Mouse (Mus musculus): ENCODE results near the gene Zfp784. TPM values are rescaled to one million over a fixed set of nuclear protein-coding genes. Genes with fewer than 3 reads are reported as not detected.
"Not testable (repeated sequence)": the region's sequence is repeated elsewhere in the genome, so short reads cannot be mapped to it uniquely, and the experiment has no call there.

The Zfp784 gene
- polyA plus RNA-seq, 1 experiment = 5.2 TPM

DNA sequence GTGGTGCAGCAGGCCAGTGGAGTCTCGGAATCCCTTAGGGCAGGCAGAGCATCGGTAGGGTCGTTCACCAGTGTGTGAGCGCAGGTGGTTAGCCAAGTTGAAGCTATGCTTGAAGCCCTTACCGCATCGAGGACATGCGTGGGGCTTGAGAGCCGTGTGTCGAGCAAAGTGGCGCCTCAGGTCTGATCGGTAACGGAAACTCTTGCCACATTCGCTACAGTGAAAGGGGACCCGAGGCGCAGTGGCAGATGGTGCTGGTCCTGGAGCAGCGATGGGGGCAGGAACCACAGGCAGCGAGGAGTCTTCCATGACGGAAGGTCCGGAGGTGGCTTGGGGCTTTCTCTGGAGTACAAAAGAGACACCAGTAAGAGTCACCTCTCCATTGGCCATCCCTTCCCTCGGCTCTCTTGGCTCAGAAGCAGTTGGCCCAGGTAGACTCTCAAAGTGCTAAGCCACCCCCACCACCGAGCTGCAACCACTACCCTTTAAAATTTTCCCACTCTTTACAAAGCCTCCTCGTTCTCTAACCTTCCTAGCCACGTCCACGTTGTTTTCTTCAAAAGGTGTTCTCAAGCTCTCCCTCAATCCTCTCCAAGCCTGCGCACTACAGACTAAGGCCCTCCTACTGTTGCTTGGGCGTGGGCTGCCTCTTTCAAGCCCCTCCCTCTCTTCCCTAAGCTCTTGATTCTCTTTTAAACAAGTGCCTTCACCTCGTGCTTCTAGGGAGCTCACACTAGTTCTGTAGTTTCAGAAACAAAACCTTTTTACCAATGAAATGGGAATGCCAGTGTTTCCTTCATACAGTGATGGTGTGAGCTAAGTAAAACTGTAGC lies 25.3 kb downstream of the Zfp784 start:
- Histone ChIP-seq H3K36me3 (ENCODE audit: control insufficient read depth, insufficient read depth, low read length) (peaks cover 47% of the 10 kb centered on the region), H3K4me3 (ENCODE audit: control insufficient read depth, insufficient read depth, low read length) (no peak overlapping the region), H3K4me1 (replicated peaks; ENCODE audit: control insufficient read depth, insufficient read depth, low read length) (no peaks in the 10 kb centered on the region), H3K27me3 (ENCODE audit: control insufficient read depth, insufficient read depth, low read length) (no peaks in the 10 kb centered on the region; the same call in 1 of the 2 replicates), H3K27ac (ENCODE audit: control insufficient read depth, insufficient read depth, low read length) (no peak overlapping the region)
- TF ChIP-seq CTCF (IDR thresholded peaks at IDR 0.05; ENCODE audit: borderline replicate concordance, control insufficient read depth, extremely low read depth, insufficient read depth, low read length, poor library complexity) = no peak
- TF ChIP-seq POLR2A (IDR thresholded peaks at IDR 0.05; ENCODE audit: control insufficient read depth, extremely low read depth, insufficient read depth, low read length, poor library complexity) = no peak
- WGBS = 86% methylated on average over 27 of the region's 27 CpGs
- DNase-seq = no peak

DNA sequence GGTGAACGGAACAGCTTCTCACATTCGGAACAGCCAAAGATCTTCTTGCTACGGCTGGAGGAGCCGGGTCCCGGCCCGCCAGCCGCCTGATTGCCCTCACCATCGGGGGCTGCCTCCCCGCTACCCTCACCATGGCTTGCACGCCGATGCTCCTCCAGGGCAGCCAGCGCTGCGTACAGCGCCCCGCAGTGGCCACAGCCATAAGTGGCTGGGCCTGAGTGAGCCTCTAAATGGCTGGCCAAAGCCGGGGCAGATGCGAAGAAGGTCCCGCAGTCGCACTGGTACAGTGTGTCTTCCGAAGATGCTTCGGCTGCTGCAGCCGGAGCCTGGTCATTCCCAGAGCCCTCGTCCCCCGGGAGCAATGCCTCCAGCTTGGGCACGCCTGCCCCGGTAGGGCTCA lies 30.0 kb downstream of the Zfp784 start:
- WGBS = 97% methylated on average over 26 of the region's 26 CpGs
- Histone ChIP-seq H3K4me1 (replicated peaks; ENCODE audit: control insufficient read depth, insufficient read depth, low read length) (no peaks in the 10 kb centered on the region), H3K27ac (ENCODE audit: control insufficient read depth, insufficient read depth, low read length) (no peak overlapping the region), H3K4me3 (ENCODE audit: control insufficient read depth, insufficient read depth, low read length) (no peak overlapping the region), H3K36me3 (ENCODE audit: control insufficient read depth, insufficient read depth, low read length) (peaks cover 56% of the 10 kb centered on the region), H3K27me3 (ENCODE audit: control insufficient read depth, insufficient read depth, low read length) (no peaks in the 10 kb centered on the region; the same call in 1 of the 2 replicates)
- TF ChIP-seq CTCF (IDR thresholded peaks at IDR 0.05; ENCODE audit: borderline replicate concordance, control insufficient read depth, extremely low read depth, insufficient read depth, low read length, poor library complexity) (no peak), POLR2A (IDR thresholded peaks at IDR 0.05; ENCODE audit: control insufficient read depth, extremely low read depth, insufficient read depth, low read length, poor library complexity) (no peak)
- DNase-seq = no peak

DNA sequence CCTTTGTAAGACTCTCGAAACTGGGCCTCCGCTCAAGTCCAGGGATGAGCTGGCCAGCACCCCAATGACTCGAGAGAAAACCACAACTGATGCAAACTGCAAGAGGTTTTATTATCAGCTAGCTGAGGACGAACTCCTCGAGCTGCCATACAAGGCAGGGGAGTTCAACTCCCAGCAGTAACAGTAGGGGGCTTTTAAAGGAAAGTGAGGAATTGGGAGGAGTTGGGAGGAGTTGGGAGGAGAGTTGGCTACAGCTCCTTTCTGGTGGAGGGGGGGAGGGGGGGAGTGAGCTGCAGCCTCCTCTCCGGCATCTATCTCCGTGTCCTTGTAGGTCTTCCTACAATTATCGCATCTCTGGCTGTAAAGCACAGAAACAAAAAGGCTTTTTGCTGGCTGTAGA lies 35.4 kb downstream of the Zfp784 start:
- H3K27ac ChIP-seq (ENCODE audit: control insufficient read depth, insufficient read depth, low read length); DNase-seq; H3K4me3 ChIP-seq (ENCODE audit: control insufficient read depth, insufficient read depth, low read length); H3K36me3 ChIP-seq (ENCODE audit: control insufficient read depth, insufficient read depth, low read length); H3K4me1 ChIP-seq (replicated peaks; ENCODE audit: control insufficient read depth, insufficient read depth, low read length); H3K27me3 ChIP-seq (ENCODE audit: control insufficient read depth, insufficient read depth, low read length): not testable (repeated sequence)
- WGBS = 92% methylated on average over 8 of the region's 8 CpGs

DNA sequence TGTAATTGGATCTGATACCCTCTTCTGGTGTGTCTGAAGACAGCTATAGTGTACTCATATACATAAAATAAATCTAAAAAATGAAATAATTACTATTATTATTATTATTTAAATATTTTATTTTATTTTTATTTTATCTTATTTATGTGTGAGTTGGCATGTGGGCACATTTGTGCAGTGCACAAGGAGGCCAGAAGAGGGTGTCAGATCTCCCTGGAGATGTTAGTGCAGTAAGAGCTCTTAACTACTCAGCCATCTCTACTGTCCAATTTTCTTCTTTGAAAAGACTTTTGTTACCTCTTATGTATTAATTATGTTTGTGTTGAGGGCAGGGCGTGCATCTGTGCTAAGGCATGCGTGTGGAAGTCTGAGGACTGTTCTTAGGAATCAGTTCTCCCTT lies 38.4 kb downstream of the Zfp784 start:
- 71% methylated on average over 2 of the region's 2 CpGs for WGBS
- TF ChIP-seq POLR2A (IDR thresholded peaks at IDR 0.05; ENCODE audit: control insufficient read depth, extremely low read depth, insufficient read depth, low read length, poor library complexity) (no peak), CTCF (IDR thresholded peaks at IDR 0.05; ENCODE audit: borderline replicate concordance, control insufficient read depth, extremely low read depth, insufficient read depth, low read length, poor library complexity) (no peak)

DNA sequence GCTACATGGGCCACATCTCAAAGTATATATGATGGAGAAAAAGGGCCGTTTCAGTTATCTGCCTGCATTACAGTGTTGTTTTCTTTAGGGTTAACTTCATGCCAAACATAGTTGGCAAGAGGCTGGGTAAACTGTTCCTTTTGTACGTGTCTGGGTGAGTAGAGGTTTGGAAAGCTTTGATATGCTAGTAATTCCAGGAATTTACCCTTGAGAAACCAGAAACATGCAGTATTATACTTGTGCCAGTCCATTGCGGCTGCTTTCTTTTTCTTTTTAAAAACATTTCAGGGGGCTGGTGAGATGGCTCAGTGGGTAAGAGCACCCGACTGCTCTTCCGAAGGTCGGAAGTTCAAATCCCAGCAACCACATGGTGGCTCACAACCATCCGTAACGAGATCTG lies 41.3 kb downstream of the Zfp784 start:
- TF ChIP-seq CTCF (IDR thresholded peaks at IDR 0.05; ENCODE audit: borderline replicate concordance, control insufficient read depth, extremely low read depth, insufficient read depth, low read length, poor library complexity) = no peak
- no peak for TF ChIP-seq POLR2A (IDR thresholded peaks at IDR 0.05; ENCODE audit: control insufficient read depth, extremely low read depth, insufficient read depth, low read length, poor library complexity)
- Histone ChIP-seq H3K4me1 (replicated peaks; ENCODE audit: control insufficient read depth, insufficient read depth, low read length) (peaks cover 18% of the 10 kb centered on the region), H3K27me3 (ENCODE audit: control insufficient read depth, insufficient read depth, low read length) (no peaks in the 10 kb centered on the region), H3K36me3 (ENCODE audit: control insufficient read depth, insufficient read depth, low read length) (no peaks in the 10 kb centered on the region), H3K27ac (ENCODE audit: control insufficient read depth, insufficient read depth, low read length) (no peak overlapping the region), H3K4me3 (ENCODE audit: control insufficient read depth, insufficient read depth, low read length) (no peak overlapping the region)
- 85% methylated on average over 8 of the region's 8 CpGs for WGBS
- no peak for DNase-seq

More for the DNA sequence above, 38.4 kb downstream of the Zfp784 start:
- H3K36me3 ChIP-seq (ENCODE audit: control insufficient read depth, insufficient read depth, low read length) = no peaks in the 10 kb centered on the region
- no peaks in the 10 kb centered on the region for H3K27me3 ChIP-seq (ENCODE audit: control insufficient read depth, insufficient read depth, low read length)
- DNase-seq = peak; percentile 48
- no peak overlapping the region for H3K27ac ChIP-seq (ENCODE audit: control insufficient read depth, insufficient read depth, low read length)
- no peak overlapping the region for H3K4me3 ChIP-seq (ENCODE audit: control insufficient read depth, insufficient read depth, low read length)
- H3K4me1 ChIP-seq (replicated peaks; ENCODE audit: control insufficient read depth, insufficient read depth, low read length) = peaks cover 14% of the 10 kb centered on the region

DNA sequence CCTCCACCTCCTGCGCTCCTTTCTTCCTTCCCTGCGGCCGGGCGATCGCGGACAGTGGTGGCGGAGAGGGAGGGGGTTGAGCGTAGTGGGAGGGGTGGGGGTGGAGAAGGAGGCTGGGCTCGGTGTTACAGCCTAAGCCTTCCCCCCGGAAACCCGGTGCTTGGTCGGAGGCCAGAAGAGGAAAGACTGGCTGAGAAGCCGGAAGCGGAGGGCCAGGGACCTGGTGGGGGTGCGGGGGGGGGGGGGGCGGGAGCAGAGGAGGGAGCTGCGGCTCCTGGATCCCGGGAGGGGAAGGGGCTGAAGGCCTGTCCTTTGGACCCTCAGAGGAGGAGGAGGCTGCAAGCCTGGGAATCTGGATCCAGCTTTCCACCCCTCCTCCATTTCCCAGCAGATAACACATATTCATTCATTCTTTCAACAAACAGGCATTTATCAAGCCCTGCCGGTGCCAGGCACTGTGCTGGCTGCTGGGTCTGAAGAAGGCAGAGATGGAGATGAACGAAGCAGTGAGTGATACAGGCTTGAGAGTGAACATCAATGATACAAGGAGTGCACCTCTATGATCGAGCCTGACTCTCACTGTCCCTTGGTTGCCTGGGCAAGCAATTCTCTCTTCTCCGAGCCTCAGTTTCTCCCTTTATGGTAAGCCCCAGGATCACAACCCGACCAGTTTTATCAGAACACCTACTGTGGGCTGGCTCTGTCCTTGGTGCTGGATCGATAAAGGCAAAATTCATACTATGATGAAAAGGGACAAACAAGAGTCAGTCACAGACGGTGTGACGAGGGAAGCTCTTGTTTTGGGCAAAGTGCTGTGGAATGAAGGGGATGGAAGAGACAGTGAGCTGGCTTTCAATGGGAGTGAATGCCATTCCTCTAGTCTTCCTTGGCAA lies 42.0 kb downstream of the Zfp784 start, which contains the start of gene Zfp579:
Gene Zfp579, minus strand, starts transcription at position 156 of the 893 bp plus-strand sequence.
- 9% methylated on average over 20 of the region's 26 CpGs for WGBS
- Histone ChIP-seq H3K27me3 (ENCODE audit: control insufficient read depth, insufficient read depth, low read length) (no peaks in the 10 kb centered on the region), H3K36me3 (ENCODE audit: control insufficient read depth, insufficient read depth, low read length) (no peaks in the 10 kb centered on the region), H3K4me1 (replicated peaks; ENCODE audit: control insufficient read depth, insufficient read depth, low read length) (peaks cover 18% of the 10 kb centered on the region), H3K4me3 (ENCODE audit: control insufficient read depth, insufficient read depth, low read length) (peak within 1 kb of the TSS; percentile 90), H3K27ac (ENCODE audit: control insufficient read depth, insufficient read depth, low read length) (no peak within 1 kb of the TSS)
- peak; percentile 89 for DNase-seq
- no peak for TF ChIP-seq CTCF (IDR thresholded peaks at IDR 0.05; ENCODE audit: borderline replicate concordance, control insufficient read depth, extremely low read depth, insufficient read depth, low read length, poor library complexity)
- no peak for TF ChIP-seq POLR2A (IDR thresholded peaks at IDR 0.05; ENCODE audit: control insufficient read depth, extremely low read depth, insufficient read depth, low read length, poor library complexity)

Measured in thymus, adult 2 months (tissue).